Mouse (Mus musculus) heart, postnatal 25 days (tissue): ENCODE results near the gene Fars2. TPM values are rescaled to one million over a fixed set of nuclear protein-coding genes. Genes with fewer than 3 reads are reported as not detected.

Experiments used
- DNase-seq: peaks from one replicate; pipeline ENCODE4 v3.0.0; 2022; ENCODE audit warnings: low spot score
- intact Hi-C: fragments of 180-260 bp; cut with DNase I; formaldehyde crosslinking; loops from one replicate; pipeline ENCODE4 v1.15.1; 2025
- total RNA-seq, 2 experiments: library from RNA; stranded (reverse); gene quantifications; 2 replicates each; pipeline ENCODE4 v1.2.3; 2021

Fars2 gene
- total RNA-seq, 2 experiments from 2014 or later: 70.4 to 76.9 TPM

DNA sequence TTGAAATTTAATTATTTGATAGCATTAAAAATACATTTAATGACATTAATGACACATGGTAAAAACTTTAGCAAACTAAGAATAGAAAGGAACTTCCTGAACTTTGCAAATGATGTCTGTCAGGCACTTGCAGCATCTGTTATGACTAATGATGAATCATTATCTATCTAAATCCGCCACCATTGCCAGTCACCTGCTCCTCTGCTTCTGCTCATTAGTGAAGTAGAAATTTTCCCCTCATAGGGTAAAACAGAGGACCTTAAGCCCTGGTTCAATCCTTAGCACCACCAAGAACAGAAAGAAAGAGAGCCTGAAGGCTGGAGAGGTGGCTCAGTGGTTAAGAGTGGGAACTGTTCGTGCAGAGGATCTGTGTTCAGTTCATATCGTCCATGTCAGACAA is 93.8 kb downstream of the Fars2 start:
- intact Hi-C loops: no loop called here
- no peak for DNase-seq

DNA sequence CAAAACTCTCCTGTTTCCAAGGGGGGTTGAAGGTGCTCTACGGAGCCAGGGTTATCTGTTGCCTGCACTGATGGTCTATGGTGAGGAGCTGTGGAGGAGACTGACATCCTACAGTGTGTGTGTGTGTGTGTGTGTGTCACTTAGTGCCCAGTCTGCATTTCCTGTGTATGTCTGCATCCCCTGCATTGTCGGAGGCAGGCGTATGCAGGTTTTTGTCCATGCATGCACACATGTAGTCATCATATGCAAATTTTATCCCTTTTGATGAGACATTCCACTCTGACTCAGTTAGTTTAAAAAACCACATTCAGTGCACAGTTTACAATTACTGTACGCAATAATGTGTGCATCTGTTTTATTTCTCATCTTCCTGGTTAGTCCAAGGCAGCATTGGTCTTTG is 96.8 kb downstream of the Fars2 start:
- intact Hi-C loops: no loop called here
- no peak for DNase-seq

DNA sequence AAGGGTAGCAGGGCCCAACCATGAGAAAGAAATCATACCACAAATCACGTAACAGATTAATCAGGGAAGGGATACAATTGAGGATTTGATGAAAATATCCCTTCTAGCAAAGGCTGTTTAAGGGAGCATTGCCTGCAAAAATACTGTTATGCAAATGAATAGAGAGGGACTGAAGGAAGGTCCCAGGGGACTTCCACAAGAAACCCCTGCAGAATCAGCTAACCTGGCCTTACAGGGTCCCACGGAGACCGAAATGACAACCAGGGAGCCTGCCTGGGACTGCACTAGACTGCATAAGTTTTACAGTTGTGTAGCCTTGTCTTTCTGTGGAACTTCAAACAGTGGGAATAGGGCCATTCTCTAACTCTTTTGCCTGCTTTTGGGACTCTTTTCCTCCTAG is 98.8 kb downstream of the Fars2 start:
- DNase-seq: no peak
- intact Hi-C loops: no loop called here

DNA sequence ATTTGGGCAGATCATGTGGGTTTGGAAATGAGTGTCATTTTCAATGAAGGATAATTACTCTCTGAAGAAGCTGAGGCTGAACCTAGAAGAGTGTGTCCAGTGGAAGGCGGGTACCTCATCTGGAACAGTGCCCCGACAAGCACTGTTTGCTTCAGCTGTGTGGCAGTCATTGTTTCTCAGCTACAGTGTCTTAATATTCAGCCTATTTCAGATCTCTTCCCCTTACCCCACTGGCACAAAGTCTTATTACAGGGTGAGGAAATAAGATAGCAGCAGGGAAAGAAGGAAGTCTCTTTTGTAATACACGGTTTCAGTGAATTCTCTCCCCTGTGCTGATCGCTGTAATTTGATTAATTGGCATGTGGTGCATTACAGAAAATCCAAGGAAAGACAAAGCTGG is 101.1 kb downstream of the Fars2 start:
- intact Hi-C loops: no loop called here
- DNase-seq: no peak

DNA sequence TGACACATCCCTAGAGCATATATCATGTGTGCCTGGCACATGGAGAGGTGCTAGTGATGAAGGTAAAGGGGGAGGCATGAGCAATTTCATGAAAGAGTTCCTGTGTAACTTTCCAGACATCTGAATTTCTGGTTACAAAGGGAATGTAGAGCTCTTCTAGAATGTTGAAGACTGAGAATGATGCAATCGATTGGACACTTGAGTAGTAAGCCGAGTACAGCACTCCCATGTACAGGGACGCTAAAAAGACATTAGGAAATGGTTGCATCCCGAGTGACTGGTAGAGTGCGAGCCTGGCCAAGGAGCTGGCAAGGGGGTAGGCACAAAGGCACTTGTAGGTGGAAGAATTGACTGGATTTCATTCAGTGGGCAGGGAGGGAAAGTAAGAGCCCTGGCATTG is 102.3 kb downstream of the Fars2 start:
- intact Hi-C loops: no loop called here
- DNase-seq: no peak

DNA sequence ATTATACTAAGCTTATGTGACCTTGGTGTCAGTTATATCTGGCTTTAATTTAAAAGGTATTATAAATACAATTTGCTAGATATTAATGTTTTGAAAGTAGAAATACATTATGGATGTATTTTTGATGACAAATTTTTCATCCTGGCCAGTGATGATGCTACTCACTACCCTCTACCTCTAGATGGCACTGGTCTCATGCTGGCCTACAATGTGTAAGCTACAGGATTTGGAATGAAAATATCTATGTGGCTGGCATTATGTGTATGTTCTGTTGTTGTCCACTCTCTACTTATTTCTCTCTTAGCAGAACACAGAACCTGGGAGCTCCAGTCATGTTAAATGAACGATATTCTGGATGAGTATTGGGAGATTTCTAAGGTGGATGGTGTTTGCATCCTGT is 104.7 kb downstream of the Fars2 start:
- intact Hi-C loops: no loop called here
- no peak for DNase-seq

DNA sequence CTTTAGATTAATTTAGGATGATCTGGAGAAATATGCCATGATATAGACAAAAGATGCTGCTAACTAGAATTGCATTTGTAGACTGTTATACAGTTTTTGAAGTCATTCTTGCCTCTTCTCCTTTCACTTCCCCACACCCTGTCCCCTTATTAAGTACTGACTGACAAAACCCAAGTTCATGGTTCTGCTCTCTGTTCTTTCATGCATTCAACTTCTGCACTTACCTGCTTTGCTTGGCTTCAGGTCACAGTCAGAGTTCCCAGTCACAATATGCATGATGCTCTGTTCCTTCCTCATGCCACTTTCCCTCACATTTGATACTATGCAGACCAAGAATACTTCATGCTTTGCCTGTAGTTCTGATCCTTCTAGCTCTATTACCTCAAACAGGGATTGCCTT is 105.5 kb downstream of the Fars2 start:
- intact Hi-C loops: no loop called here
- no peak for DNase-seq

DNA sequence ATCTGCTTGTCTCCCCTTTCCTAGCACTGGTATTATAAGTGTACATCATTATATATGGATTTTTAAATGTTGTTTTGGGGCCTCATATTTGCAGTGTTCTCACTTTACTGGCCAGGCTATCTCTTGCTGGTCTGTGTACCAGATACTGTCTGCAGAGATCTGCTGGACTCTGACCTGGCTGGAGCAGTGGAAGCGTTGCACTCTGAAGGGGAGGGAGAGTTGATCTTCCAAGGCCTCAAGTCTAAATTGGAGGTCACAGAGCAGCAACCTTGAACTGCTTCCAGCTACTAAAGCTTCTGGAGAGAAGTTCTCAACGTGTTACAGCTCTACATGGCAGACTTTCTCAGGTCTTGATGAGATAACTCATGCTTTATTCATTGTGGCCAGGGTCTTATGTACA is 107.2 kb downstream of the Fars2 start:
- intact Hi-C loops: no loop called here
- DNase-seq: no peak

DNA sequence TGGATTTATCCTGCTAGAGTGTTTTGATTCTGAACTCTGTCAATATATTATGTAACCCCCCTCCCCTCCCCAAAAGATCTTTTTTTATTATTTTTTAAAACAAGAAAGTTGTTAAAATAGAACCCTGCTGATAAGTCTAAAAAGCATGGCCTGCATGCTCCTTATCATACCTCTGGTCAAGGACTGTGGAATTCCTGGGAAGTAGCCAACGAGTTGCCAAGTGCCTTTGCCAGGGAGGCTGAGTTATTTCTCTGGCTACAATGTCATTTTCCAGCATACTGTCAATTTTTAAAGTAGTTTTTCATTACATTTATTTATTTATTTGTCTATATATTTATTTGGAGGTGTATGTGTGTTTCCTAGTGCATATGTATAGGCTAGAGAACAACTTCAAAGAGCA is 125.0 kb downstream of the Fars2 start:
- intact Hi-C loops: no loop called here
- no peak for DNase-seq

DNA sequence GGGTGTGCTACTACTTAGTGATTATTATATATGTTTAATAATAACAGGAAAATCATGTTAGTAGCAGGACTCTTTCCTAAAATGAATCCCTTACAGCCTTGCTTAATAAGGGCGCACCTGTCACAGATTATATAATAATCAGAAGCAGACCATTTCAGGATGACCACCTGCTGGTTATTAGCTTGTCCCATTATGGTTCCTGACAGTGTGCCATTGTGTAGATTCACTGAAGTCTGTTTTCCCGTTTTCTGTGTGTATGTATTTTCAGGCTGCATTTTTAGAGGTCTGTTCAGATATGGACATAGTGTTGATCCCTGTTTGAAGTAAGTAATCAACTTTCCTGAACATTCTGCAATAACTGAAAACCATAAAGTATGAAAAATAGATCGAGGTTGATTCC is 136.7 kb downstream of the Fars2 start:
- intact Hi-C loops: no loop called here
- no peak for DNase-seq

DNA sequence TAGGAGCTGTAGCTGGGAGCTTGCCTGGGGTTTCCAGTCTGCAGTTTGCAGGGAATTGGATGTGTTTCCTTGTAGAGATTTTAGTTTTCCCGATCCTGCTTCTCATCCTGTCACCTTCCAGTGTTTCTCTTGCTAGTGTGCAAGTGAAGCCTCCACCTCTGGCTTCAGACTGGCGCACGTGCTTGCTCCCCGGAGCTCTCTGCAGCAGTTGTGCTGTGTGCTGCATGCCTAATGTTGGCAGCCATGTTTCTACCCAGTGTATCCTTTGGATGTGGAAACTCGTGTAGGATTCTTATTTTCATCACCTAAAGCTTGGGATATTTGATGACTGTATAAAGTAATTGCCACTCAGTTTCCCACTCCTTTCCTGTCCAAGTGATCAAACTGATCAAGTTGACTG is 140.0 kb downstream of the Fars2 start:
- DNase-seq: no peak
- intact Hi-C loops: no loop called here

DNA sequence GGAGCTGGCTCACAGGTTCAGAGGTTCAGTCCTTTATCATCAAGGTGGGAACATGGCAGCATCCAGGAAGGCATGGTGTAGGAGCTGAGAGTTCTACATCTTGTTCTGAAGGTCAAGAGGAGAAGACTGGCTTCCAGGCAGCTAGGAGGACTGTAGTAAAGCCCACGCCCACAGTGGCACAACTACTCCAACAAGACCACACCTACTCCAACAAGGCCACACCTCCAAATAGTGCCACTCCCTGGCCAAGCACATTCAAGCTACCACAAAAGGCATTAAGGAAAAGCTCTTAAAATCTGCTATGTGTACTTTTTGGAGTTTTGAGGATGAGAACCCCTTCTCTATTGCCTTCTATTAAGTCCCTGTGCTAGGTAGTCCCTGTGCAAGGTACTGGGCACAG is 142.5 kb downstream of the Fars2 start:
- intact Hi-C loops: no loop called here
- no peak for DNase-seq

DNA sequence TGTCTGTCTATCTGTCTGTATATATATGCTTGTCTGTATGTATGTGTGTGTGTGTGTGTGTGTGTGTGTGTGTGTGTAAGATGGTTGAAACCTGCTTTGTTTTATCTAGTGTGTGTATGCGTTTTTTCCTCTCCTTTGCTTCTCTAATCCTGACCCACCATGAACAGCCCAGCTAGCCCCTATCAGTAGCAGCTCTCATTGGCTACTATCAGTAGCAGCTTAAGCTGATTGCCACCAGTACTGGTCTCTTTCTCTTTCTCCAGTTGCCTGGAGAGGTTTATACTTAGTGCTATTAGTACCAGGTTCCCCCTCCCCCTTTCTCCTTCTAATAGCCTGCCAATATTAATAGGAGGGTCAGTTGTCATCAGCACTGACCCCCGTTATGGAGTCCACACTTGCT is 144.1 kb downstream of the Fars2 start:
- intact Hi-C loops: no loop called here
- DNase-seq: no peak

DNA sequence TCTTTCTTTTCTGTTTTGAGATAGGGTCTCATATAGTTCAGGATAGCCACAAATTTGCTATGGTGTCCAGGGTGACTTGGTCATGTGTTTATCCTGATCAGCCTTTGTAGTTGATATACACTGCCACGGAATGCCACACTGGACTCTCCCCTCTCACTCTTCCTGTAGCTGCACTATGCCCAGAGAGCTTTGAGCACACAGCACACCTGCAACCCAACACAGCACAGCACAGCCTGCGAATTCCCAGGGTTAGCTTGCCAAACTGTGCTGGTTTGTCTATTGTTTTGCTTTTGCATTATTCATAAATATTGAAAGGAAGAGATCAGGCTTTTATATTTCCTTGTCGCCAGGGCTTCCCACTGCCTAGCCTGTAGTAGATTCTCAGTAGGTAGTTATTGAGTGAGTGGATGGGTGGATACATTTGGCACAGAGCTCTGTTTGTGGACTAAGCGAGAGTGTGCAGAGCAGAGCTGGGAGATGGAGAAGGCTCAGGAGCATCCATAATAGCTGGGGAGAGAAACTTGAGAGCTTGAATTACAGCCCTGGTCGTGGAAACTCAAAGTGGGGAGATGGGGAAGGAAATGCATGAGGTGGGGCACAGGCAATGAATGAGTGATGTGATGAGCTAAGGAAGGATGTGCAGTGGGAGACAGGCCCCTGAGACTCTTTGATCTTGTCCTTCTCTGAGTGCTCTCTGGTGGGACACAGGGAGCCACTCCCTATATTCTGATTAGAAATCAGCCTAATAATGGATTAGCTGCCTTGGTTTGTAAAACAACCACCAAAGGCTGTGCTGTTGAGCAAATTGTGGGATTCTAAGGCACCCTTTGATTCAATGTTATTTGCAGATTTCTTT is 146.3 kb downstream of the Fars2 start:
- intact Hi-C loops: no loop called here
- DNase-seq: no peak

DNA sequence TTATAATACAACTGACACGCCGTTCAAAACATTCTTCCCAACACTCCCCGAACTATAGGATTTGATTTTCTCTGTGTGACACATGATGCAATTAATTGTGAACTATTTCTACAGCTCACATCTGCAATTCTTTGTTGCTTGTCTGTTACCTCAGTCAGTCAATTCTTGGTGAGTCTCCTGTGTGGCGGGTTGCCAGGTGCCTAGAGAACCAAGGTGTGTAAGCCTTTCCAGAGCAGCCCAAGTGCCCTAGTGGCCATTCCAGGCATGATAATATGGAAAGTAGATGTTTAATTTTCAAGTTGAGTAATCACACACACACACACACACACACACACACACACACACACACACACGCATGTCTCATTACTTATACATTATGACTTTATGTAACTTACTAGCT is 147.2 kb downstream of the Fars2 start:
- intact Hi-C loops: no loop called here
- DNase-seq: no peak

DNA sequence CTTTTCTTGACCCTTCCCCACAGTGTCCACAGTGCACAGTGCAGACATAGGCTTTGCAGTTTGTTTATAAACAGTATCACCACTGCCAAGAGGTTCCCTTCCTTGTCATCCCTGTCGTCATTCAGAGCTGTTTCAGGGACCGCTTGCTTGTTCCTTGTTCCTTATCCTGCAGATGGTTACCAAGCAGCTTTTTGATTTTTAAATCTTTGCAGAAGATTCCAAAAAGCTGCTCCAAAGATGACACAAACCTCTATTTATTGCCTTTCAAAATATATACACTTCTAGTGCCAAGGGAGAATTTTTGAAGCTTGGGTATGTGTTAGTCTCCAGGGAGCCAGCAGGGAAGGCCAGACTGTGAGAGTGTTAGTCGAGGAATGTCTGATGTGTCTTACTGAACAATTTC is 148.1 kb downstream of the Fars2 start:
- intact Hi-C loops: no loop called here
- no peak for DNase-seq

DNA sequence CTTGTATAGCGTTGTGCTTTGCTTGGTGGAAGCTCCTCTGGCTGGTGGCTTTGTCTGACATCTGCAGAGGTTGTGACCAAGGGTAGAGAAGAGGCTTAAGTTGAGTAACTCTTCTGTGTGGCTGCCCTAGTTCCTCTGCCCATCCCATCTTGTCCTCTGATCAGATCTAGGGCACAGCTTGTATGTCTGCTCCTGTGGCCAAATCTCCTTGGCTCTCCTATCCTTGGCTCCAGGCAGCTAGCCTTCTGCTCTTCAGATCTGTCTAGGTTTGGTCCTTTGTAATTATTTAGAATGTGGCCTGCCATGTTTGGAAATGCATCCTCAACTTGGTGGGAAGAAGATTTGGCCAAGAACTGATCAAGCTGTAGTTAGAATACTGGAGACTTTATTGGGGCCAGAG is 150.2 kb downstream of the Fars2 start:
- intact Hi-C loops: no loop called here
- no peak for DNase-seq

DNA sequence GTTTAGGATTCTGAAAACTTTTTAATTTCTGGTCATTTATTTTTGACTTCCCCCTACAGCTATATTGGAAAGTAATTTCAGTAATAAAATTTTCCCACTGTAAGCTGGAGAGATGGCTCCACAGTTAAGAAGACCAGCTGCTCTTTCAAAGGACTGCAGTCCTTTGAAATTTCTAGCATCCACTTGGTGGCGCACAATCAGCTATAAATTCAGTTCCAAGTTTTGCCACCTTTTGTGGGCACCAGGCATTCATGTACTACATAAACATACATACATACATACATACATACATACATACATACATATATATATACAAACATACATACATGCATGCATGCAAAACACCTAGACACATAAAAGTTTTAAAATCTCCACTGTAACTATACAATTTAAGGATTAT is 153.7 kb downstream of the Fars2 start:
- intact Hi-C loops: loop anchor here (10.0 kb wide), 1 partner anchor 156 kb away; the partner anchor contains the start of genes Fars2 and Lyrm4
- no peak for DNase-seq

DNA sequence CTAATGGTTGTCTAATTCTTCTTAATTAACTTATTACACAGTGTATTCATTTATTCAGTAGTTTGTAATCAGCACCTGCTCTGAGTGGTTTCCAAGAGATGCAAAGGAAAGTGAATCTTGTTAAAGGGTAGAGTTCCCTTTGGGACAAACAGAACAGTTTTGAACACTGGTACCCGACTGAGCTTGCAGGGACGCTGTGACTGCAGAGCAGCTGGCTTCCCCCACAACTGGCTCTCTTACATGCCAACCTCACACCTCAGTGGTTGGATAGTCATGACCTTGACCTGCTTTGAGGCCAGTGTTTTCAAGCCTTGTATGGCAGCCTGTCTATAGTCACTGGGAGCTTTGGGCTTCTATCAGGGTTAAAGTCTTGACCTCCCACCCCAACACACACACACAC is 156.3 kb downstream of the Fars2 start:
- DNase-seq: no peak
- intact Hi-C loops: loop anchor here (10.0 kb wide), 1 partner anchor 159 kb away; the partner anchor contains the start of genes Fars2 and Lyrm4

DNA sequence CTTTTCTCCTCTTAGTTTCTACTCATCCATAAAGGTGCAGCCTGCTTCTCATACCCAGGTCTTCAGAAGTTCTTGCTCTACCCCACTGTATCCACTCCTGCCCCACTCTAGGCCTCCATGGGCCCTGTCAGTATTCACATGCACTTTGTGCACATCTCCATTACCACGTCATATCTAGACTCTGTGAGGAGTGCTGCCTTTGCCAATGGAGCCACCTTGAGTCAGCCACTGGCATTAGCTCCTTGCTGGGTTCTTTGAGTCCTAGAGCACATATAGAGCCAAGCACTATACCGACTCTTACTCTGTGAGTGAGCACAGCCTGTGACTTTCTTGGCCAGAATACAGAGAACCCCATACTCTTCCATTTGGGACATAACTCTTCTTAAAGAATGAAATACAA is 159.0 kb downstream of the Fars2 start:
- no peak for DNase-seq
- intact Hi-C loops: loop anchor here (5.0 to 10.0 kb wide), 2 partner anchors 161 to 259 kb away; partner anchors contain the start of genes Fars2 and Lyrm4

DNA sequence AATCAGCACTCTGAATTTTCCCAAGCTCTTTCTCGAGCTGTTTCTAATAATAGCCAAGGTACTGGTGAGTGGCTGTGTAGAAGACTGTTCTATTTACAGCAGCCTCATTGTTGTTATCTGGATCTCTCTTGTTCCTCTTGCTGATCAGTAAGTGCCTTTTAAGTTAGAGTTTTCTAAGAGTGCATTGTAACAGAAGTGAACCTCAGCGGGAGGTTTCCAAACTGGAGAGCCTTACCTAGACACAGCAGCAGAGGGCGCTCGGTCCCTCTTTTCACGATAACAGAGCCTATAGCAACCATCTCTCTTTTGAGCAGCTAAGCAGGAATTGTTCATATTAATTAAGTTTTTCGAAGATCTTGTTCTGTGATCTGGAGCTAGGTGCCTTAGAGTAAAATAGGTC is 164.8 kb downstream of the Fars2 start:
- intact Hi-C loops: loop anchor here (10.0 kb wide), 1 partner anchor 443 kb away; no protein-coding TSS in a partner anchor
- DNase-seq: no peak
